Mouse (Mus musculus) layer of hippocampus, adult 6 months (tissue): Measurements from ENCODE around the gene Rps12. TPM values are rescaled to one million over a fixed set of nuclear protein-coding genes. Genes with fewer than 3 reads are reported as not detected.

Experiments
- long read RNA-seq, 2 experiments: library from polyadenylated mRNA; unstranded; transcript quantifications; one replicate each; pipeline ENCODE4 v2.0.0; 2019 to 2020
- polyA plus RNA-seq: library from polyadenylated mRNA; unstranded; fragments of <200 nt; fragmentation: Nextera tagmentation; gene quantifications from 2 replicates; pipeline ENCODE4 v1.2.3, GENCODE M21; 2021

The Rps12 gene
- 922 and 942 TPM in 2 replicates for polyA plus RNA-seq
- long read RNA-seq, experiment 1, transcript Rps12-208 (5 exons, 494 nt): minor isoform, 5 of 227 reads
- long read RNA-seq, experiment 1, transcript Rps12-203 (6 exons, 584 nt): major isoform, 205 of 227 reads
- long read RNA-seq, experiment 1, partial matches to known transcripts: 4 of 227 reads
- long read RNA-seq, experiment 1, other reads (novel, unspliced or antisense): 13 of 227 reads
- long read RNA-seq, experiment 2, transcript Rps12-203 (6 exons, 584 nt): major isoform, 6 of 9 reads
- long read RNA-seq, experiment 2, partial matches to known transcripts: 0 of 9 reads
- long read RNA-seq, experiment 2, other reads (novel, unspliced or antisense): 2 of 9 reads

DNA sequence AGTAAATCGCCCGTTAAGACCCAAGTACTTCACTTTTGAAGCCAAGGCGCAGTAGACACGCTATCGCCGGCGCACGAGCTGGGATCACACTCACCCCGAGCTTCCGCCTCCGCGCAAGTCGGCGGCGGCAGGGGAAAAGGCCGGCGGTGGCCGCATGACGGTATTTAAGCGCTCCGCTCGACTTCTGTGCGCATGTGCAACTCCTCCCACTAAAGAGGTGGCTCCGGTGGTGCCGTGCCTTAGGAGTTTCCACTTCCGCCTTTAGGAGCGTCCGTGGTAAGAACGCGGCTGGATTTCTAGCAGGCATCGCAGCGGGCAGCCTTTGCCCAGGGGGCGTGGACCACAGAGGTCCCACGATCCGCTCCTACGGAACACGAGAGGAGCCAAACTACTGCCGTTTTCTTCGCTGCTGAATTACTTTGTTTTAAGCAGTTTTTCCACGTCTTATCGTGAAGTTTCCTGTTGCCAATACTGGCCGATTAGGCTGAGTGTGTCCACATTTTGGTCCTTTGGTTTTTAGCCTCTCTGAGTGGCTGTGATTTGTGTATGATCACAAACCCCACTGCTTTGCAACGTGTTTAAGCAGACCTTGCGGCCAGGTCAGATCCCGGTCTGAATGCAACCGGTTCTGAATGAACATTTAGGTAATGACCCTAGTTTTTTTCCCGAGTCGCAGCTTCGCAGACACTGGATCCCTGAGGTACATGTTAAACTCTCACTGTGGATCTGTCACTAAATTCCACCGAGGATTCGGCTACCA is at the start of gene Rps12:
Rps12 (minus strand) TSS at position 214 of the 760 bp plus-strand sequence.

DNA sequence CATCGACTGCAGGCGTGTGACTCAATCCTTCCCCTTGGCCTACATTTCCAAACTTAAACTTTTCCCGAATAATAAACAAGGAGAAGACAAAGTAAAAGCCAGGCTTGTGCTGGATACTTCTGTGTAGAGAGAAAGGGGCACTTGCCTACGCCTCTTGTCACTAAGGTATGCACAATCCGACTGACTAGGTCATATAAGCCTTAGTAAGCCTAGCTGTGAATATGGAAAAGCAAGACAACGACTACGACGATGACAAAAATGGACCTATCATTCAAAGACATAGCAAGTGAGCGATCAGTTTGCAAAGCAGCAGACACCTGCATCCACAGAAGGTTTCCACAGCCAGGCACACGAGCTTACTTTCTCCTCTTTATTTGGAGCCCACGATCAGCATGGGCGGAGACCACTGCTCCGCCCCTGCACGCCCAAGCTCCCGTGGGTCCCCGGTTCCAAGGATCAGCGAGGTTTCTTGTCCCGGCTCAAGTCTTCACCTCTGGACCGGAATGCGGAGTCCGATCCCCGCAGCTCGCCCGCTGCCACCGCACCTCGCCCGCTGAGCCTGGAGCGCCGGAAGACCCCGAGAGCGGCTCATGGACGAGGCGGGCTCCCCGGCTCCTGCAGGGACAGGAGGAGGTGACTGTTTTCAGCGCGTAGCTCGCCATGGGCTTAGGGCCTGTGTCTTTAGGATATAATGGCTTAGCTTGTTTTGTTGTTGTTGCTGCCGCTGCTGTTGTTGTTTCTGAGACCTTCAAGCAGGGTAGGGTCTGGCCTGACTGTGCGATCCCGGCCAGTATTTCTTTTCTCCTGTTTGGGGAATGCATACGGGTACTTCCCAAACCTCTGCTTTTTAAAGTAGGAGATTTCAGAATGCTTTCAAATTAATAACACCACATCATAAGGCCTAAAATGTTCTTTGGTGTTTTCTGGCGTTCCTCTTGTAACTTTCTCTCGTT is 9.8 kb upstream of the Rps12 start, which contains the start of gene Slc18b1:
Slc18b1 (plus strand) TSS at position 436 of the 953 bp plus-strand sequence.

Other genes starting within 250 kb of the Rps12 start
- gene Slc18b1, start 9.7 kb upstream of the Rps12 start, polyA plus RNA-seq: 14.3 and 15.9 TPM in 2 replicates
- not detected in 2 replicates for gene Vnn3, start 64.2 kb upstream of the Rps12 start, polyA plus RNA-seq
- gene Vnn1, start 107.4 kb upstream of the Rps12 start, polyA plus RNA-seq: 0.15 and 0.20 TPM in 2 replicates
- not detected in 2 replicates for gene Taar1, start 133.1 kb upstream of the Rps12 start, polyA plus RNA-seq
- gene Taar2, start 151.3 kb upstream of the Rps12 start, polyA plus RNA-seq: not detected in 2 replicates
- gene Taar3, start 162.3 kb upstream of the Rps12 start, polyA plus RNA-seq: not detected in 2 replicates
- not detected in 2 replicates for gene Taar4, start 173.2 kb upstream of the Rps12 start, polyA plus RNA-seq
- not detected in 2 replicates for gene Taar5, start 183.4 kb upstream of the Rps12 start, polyA plus RNA-seq
- gene Taar6, start 198.4 kb upstream of the Rps12 start, polyA plus RNA-seq: not detected in 2 replicates
- gene Taar7a, start 206.2 kb upstream of the Rps12 start, polyA plus RNA-seq: not detected in 2 replicates
- gene Taar7b, start 212.7 kb upstream of the Rps12 start, polyA plus RNA-seq: not detected in 2 replicates
- gene Taar7d, start 239.9 kb upstream of the Rps12 start, polyA plus RNA-seq: not detected in 2 replicates